Mouse (Mus musculus) spleen, postnatal 10 days (tissue): ENCODE measurements around the gene Pcyox1.
"Not testable (repeated sequence)": the region's sequence is repeated elsewhere in the genome, so short reads cannot be mapped to it uniquely, and the experiment has no call there.

Source experiments
- DNase-seq, 2 experiments: peaks; one replicate each; pipeline ENCODE4 v3.0.0; 2021 to 2022; ENCODE audit warnings: low spot score in 2 of 2

The Pcyox1 gene

GRCm38 (mm10) chr6:86366125-86366852 is 30.7 kb downstream of the Pcyox1 start:
- peak; percentile 16 to 21 for DNase-seq

GRCm38 (mm10) chr6:86365371-86366124 is 31.4 kb downstream of the Pcyox1 start, which contains the start of gene Fam136a:
Gene Fam136a, plus strand, starts transcription at chr6:86365646.
- DNase-seq, result peak; percentile 91 to 95

- DNase-seq, result peak; percentile 70 to 85
These were observed 32.4 kb downstream of the Pcyox1 start for GRCm38 (mm10) chr6:86364442-86365141.

- no peak for DNase-seq
These were observed 35.6 kb downstream of the Pcyox1 start for GRCm38 (mm10) chr6:86361373-86361772.

GRCm38 (mm10) chr6:86360691-86361090 is 36.3 kb downstream of the Pcyox1 start:
- no peak for DNase-seq

- DNase-seq, result no peak
These were observed 40.0 kb downstream of the Pcyox1 start for GRCm38 (mm10) chr6:86356956-86357355.

GRCm38 (mm10) chr6:86354948-86355347 is 42.0 kb downstream of the Pcyox1 start:
- DNase-seq, result no peak

GRCm38 (mm10) chr6:86349257-86349656 is 47.7 kb downstream of the Pcyox1 start:
- DNase-seq, result no peak

- no peak for DNase-seq
These were observed 50.9 kb downstream of the Pcyox1 start for GRCm38 (mm10) chr6:86346063-86346462.

GRCm38 (mm10) chr6:86343656-86344055 is 53.3 kb downstream of the Pcyox1 start:
- no peak for DNase-seq

- not testable (repeated sequence) for DNase-seq
These were observed 60.6 kb downstream of the Pcyox1 start for GRCm38 (mm10) chr6:86336340-86336739.
